ENCODE assay signal across 14 mouse cellular contexts in genomic region chr6:31211091-31211490, GRCm38 (mm10).
"Had no signal": no experiment of that assay in that cellular context is flagged by ENCODE, and none has a peak within 500 bp of the region (broad histone marks: within the 10 kb centered on the region; RNA-seq: fewer than 3 reads in every experiment).

No protein-coding gene starts in this region.

- ATAC-seq: midbrain, embryonic 16.5 days had no signal

- H3K9ac ChIP-seq: lung, embryonic 14.5 days; midbrain, embryonic 12.5 days; neural tube, embryonic 12.5 days had no signal

- H3K9me3 ChIP-seq: midbrain, embryonic 10.5 days; midbrain, embryonic 12.5 days; neural tube, embryonic 12.5 days had no signal

- H3K36me3 ChIP-seq: midbrain, embryonic 10.5 days; midbrain, embryonic 12.5 days; neural tube, embryonic 12.5 days had no signal

- H3K4me3 ChIP-seq: midbrain, embryonic 10.5 days; midbrain, embryonic 12.5 days; myocyte; neural tube, embryonic 12.5 days had no signal

- H3K4me2 ChIP-seq: lung, embryonic 14.5 days; midbrain, embryonic 12.5 days; neural tube, embryonic 12.5 days had no signal

- H3K4me1 ChIP-seq: neural tube, embryonic 12.5 days had no signal

- DNase-seq: lung, adult 18-20 months; lung, embryonic 14.5 days; lung, postnatal 10 days; lung, postnatal 4 days; midbrain, embryonic 14.5 days; right cerebral cortex, postnatal 14 days; thymus, adult 18-20 months; thymus, postnatal 14 days; thymus, postnatal 36 days had no signal

- H3K27ac ChIP-seq: midbrain, embryonic 10.5 days; midbrain, embryonic 12.5 days; neural tube, embryonic 12.5 days had no signal
